Mouse (Mus musculus) thymus, adult 2 months (tissue): ENCODE data around the gene Pole2. TPM values are rescaled to one million over a fixed set of nuclear protein-coding genes. Genes with fewer than 3 reads are reported as not detected.

Source experiments
- DNase-seq: peaks from one replicate; pipeline ENCODE4 v3.0.0; 2021
- H3K27ac ChIP-seq: fragments of 200-500 bp; 2 replicates; pipeline ENCODE4 v1.5.1; 2012; ENCODE audit warnings: low read length, control low read depth; ENCODE audit not compliant: control insufficient read depth, insufficient read depth
- H3K27me3 ChIP-seq: fragments of 200-500 bp; 2 replicates; pipeline ENCODE4 v1.6.1; 2012; ENCODE audit warnings: mild to moderate bottlenecking, low read length, moderate library complexity, mixed read lengths; ENCODE audit not compliant: control insufficient read depth, insufficient read depth
- H3K36me3 ChIP-seq: fragments of 200-500 bp; 2 replicates; pipeline ENCODE4 v1.6.1; 2012; ENCODE audit warnings: mild to moderate bottlenecking, low read length, moderate library complexity; ENCODE audit not compliant: control insufficient read depth, insufficient read depth
- H3K4me1 ChIP-seq: fragments of 200-500 bp; replicated peaks from 2 replicates; pipeline ENCODE4 v1.6.1; 2012; ENCODE audit warnings: low read length; ENCODE audit not compliant: control insufficient read depth, insufficient read depth
- H3K4me3 ChIP-seq: fragments of 200-500 bp; 2 replicates; pipeline ENCODE4 v1.5.1; 2012; ENCODE audit warnings: mild to moderate bottlenecking, low read length, control low read depth, moderate library complexity; ENCODE audit not compliant: control insufficient read depth, insufficient read depth
- CTCF ChIP-seq: fragments of 200-500 bp; IDR thresholded peaks from 2 replicates; pipeline ENCODE4 v1.5.1; 2012; ENCODE audit warnings: mild to moderate bottlenecking, control low read depth, low read length, moderate library complexity, borderline replicate concordance; ENCODE audit not compliant: control insufficient read depth, poor library complexity, insufficient read depth; ENCODE audit errors: extremely low read depth
- POLR2A ChIP-seq: fragments of 200-500 bp; IDR thresholded peaks from 2 replicates; pipeline ENCODE4 v1.6.1; 2012; ENCODE audit warnings: mild to moderate bottlenecking, low read length, control low read depth, moderate library complexity; ENCODE audit not compliant: control insufficient read depth, poor library complexity, insufficient read depth; ENCODE audit errors: extremely low read depth
- WGBS: fragments of 180-500 bp; shearing (Covaris S2); methylation state at CpG from one replicate; pipeline ENCODE4 v1.1.7; 2018; 5-methylcytosine and 5-hydroxymethylcytosine counted together
- polyA plus RNA-seq: library from polyadenylated mRNA; depleted of rRNA; stranded (reverse); fragments of >200 nt; gene quantifications from 2 replicates; pipeline ENCODE4 v1.2.3, GENCODE M21; 2012

The Pole2 gene
- polyA plus RNA-seq, 1 experiment = 16.9 TPM

GRCm38 (mm10) chr12:69192637-69193036 is 35.4 kb downstream of the Pole2 start:
- 99% methylated on average over 2 of the region's 2 CpGs for WGBS
- H3K27me3 ChIP-seq = no peaks in the 10 kb centered on the region

GRCm38 (mm10) chr12:69191396-69191795 is 36.6 kb downstream of the Pole2 start:
- 91% methylated on average over 5 of the region's 5 CpGs for WGBS
- Histone ChIP-seq H3K27ac (no peak overlapping the region), H3K4me1 (no peaks in the 10 kb centered on the region; the same call in 1 of the 2 replicates), H3K27me3 (no peaks in the 10 kb centered on the region), H3K4me3 (no peak overlapping the region), H3K36me3 (peaks cover 15% of the 10 kb centered on the region; the same call in 1 of the 2 replicates)
- no peak for TF ChIP-seq POLR2A
- no peak for TF ChIP-seq CTCF
- DNase-seq = no peak

More at GRCm38 (mm10) chr12:69192637-69193036, 35.4 kb downstream of the Pole2 start:
- H3K4me1 ChIP-seq = no peaks in the 10 kb centered on the region
- no peak for DNase-seq
- no peak overlapping the region for H3K4me3 ChIP-seq
- TF ChIP-seq POLR2A = no peak
- TF ChIP-seq CTCF = no peak
- no peak overlapping the region for H3K27ac ChIP-seq
- H3K36me3 ChIP-seq = peaks cover 15% of the 10 kb centered on the region; the same call in 1 of the 2 replicates

- DNase-seq = no peak
- Histone ChIP-seq H3K27ac (no peak overlapping the region), H3K27me3 (no peaks in the 10 kb centered on the region), H3K36me3 (peaks cover 15% of the 10 kb centered on the region; the same call in 1 of the 2 replicates), H3K4me1 (no peaks in the 10 kb centered on the region; the same call in 1 of the 2 replicates), H3K4me3 (no peak overlapping the region)
- TF ChIP-seq CTCF (no peak), POLR2A (no peak)
- 100% methylated on average over 1 of the region's 1 CpGs for WGBS
These were observed 37.5 kb downstream of the Pole2 start for GRCm38 (mm10) chr12:69190522-69190921.

- no peak for DNase-seq
- WGBS = 95% methylated on average over 9 of the region's 9 CpGs
- H3K27me3 ChIP-seq = no peaks in the 10 kb centered on the region
- H3K36me3 ChIP-seq = peaks cover 15% of the 10 kb centered on the region; the same call in 1 of the 2 replicates
- no peak overlapping the region for H3K4me3 ChIP-seq
- no peak overlapping the region for H3K27ac ChIP-seq
- TF ChIP-seq CTCF (no peak), POLR2A (no peak)
- H3K4me1 ChIP-seq = peaks cover 4% of the 10 kb centered on the region; the same call in 1 of the 2 replicates
These were observed 37.9 kb downstream of the Pole2 start for GRCm38 (mm10) chr12:69190074-69190473.

GRCm38 (mm10) chr12:69186811-69187471 is 41.1 kb downstream of the Pole2 start:
- Histone ChIP-seq H3K36me3 (peaks cover 18% of the 10 kb centered on the region), H3K27me3 (no peaks in the 10 kb centered on the region), H3K27ac (no peak overlapping the region), H3K4me3 (no peak overlapping the region), H3K4me1 (peaks cover 10% of the 10 kb centered on the region; the same call in 1 of the 2 replicates)
- DNase-seq = no peak
- 46% methylated on average over 5 of the region's 5 CpGs for WGBS
- TF ChIP-seq POLR2A (no peak), CTCF (no peak)

- TF ChIP-seq POLR2A (no peak), CTCF (no peak)
- Histone ChIP-seq H3K27ac (no peak overlapping the region), H3K4me1 (peaks cover 10% of the 10 kb centered on the region; the same call in 1 of the 2 replicates), H3K36me3 (peaks cover 12% of the 10 kb centered on the region), H3K27me3 (no peaks in the 10 kb centered on the region), H3K4me3 (no peak overlapping the region)
- WGBS = 86% methylated on average over 7 of the region's 7 CpGs
- no peak for DNase-seq
These were observed 42.6 kb downstream of the Pole2 start for GRCm38 (mm10) chr12:69185371-69185770.
